Mouse (Mus musculus) liver, embryonic 16.5 days (tissue): ENCODE measurements at regions not wholly inside any gene's neighbourhood (a gene's known extent, or its start where the extent isn't known, plus 50 kb on each side); places are given as distances from the start of the nearest gene placed in this dataset.

Experiments used
- ATAC-seq: fragments of 200-750 bp; cut with Nextera tagmentation; 2 replicates; pipeline ENCODE4 v1.8.0; 2017; ENCODE audit warnings: low read depth, mild to moderate bottlenecking, moderate number of reproducible peaks, moderate library complexity
- H3K27ac ChIP-seq: fragments of 300-500 bp; sonication (generic); 2 replicates; pipeline ENCODE4 v1.5.1; 2014; ENCODE audit warnings: mild to moderate bottlenecking, low read length
- H3K27me3 ChIP-seq: fragments of 300-500 bp; sonication (generic); 2 replicates; pipeline ENCODE4 v1.6.1; 2014; ENCODE audit warnings: low read depth, low read length, mixed read lengths; ENCODE audit not compliant: control insufficient read depth, insufficient read depth
- H3K36me3 ChIP-seq: fragments of 300-500 bp; sonication (generic); 2 replicates; pipeline ENCODE4 v1.6.1; 2014; ENCODE audit warnings: mild to moderate bottlenecking; ENCODE audit not compliant: control insufficient read depth, insufficient read depth
- H3K4me1 ChIP-seq: fragments of 300-500 bp; sonication (generic); 2 replicates; pipeline ENCODE4 v1.6.1; 2014; ENCODE audit warnings: low read depth, low read length, mixed read lengths; ENCODE audit not compliant: control insufficient read depth
- H3K4me2 ChIP-seq: fragments of 300-500 bp; sonication (generic); 2 replicates; pipeline ENCODE4 v1.6.1; 2014; ENCODE audit warnings: low read depth, low read length, mixed read lengths
- H3K4me3 ChIP-seq: fragments of 300-500 bp; sonication (generic); 2 replicates; pipeline ENCODE4 v1.5.1; 2014; ENCODE audit warnings: low read depth, mild to moderate bottlenecking, low read length
- H3K9ac ChIP-seq: fragments of 300-500 bp; sonication (generic); 2 replicates; pipeline ENCODE4 v1.6.1; 2014; ENCODE audit warnings: low read depth, low read length
- H3K9me3 ChIP-seq: fragments of 300-500 bp; sonication (generic); replicated peaks from 2 replicates; pipeline ENCODE4 v1.6.1; 2016; ENCODE audit warnings: low read length; ENCODE audit not compliant: control insufficient read depth
- WGBS: fragments of 180-500 bp; shearing (Covaris S2); extraction: QIAGEN DNeasy Blood & Tissue Kit; methylation state at CpG from one replicate; pipeline ENCODE4 v1.1.7; 2014; ENCODE audit not compliant: insufficient replicate concordance; 5-methylcytosine and 5-hydroxymethylcytosine counted together

DNA sequence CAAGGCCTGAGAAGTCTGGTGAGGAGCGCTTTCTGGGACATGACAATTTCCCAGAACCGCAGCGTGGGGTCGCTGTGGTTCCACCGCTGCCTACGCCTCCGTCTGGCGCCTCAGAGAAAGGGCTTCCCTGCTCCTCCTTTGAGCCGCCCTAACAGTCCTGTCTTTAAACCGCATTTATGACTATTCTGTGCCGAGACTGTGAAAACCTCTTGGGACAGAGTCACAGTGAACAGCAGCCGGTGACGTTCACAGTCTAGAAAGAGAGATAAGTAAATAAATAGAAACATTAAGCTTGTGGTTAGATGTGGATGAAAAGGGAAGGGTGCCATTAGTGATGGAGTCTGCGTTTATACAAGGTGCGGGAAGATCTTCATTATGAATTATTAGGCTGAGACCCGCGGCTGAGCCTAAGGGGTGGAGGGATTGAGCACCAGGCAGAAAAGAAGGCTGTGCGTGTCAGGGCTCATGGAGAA is 59.1 kb upstream of the Ssx2ip start:
- H3K4me3 ChIP-seq: no peak overlapping the region
- no peaks in the 10 kb centered on the region for H3K9me3 ChIP-seq
- WGBS: 12% methylated on average over 18 of the region's 18 CpGs
- H3K4me2 ChIP-seq: peak overlapping the region; percentile 28
- no peaks in the 10 kb centered on the region; the same call in 1 of the 2 replicates for H3K27me3 ChIP-seq
- no peaks in the 10 kb centered on the region for H3K36me3 ChIP-seq
- H3K9ac ChIP-seq: no peak overlapping the region
- H3K27ac ChIP-seq: no peak overlapping the region
- peak; percentile 58; the same call in 1 of the 2 replicates for ATAC-seq
- peaks cover 4% of the 10 kb centered on the region; the same call in 1 of the 2 replicates for H3K4me1 ChIP-seq

DNA sequence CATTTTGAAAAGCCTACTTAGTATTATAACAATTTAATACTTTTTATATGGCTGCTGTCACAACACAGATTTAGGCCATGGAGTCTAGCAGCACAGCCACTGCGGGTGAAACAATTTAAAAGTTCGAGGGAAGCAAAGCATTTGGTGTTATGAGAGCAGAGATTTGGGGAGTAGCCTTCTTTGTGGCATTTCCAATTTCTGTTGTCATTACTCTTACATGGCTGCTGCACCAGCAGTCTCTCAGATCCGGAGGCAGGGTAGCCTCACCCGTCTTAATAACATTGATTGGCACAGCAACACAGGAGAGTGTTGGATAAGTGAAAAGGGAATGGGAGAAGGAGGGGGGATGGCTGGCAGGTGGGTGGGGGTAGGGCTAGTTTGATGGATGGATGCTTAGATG is 58.5 kb upstream of the Ssx2ip start:
- no peak overlapping the region for H3K9ac ChIP-seq
- H3K4me3 ChIP-seq: no peak overlapping the region
- no peaks in the 10 kb centered on the region for H3K36me3 ChIP-seq
- H3K27me3 ChIP-seq: no peaks in the 10 kb centered on the region; the same call in 1 of the 2 replicates
- H3K4me1 ChIP-seq: peaks cover 4% of the 10 kb centered on the region; the same call in 1 of the 2 replicates
- ATAC-seq: no peak
- WGBS: 67% methylated on average over 4 of the region's 4 CpGs
- H3K9me3 ChIP-seq: no peaks in the 10 kb centered on the region
- no peak overlapping the region for H3K4me2 ChIP-seq
- H3K27ac ChIP-seq: no peak overlapping the region

DNA sequence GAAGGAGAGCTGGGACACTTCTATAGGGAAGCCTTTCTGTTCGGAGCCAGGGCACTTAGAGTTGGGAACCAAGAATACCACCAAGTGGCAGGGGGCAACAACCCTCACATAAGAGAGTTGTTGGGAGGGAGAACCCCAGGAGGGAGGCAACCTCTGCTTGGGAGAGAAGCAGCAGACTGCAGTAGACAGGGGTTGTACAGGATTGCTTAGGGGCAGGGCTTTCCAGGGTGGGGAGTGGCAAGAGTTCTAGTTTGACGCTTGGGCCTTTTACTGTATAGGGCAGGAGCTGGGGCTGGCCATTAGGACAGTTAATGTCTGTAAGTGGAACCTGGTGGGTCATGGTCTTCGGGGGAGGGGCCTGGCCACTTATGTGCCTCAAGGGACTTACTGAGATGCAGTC is 57.1 kb upstream of the Ssx2ip start:
- 56% methylated on average over 3 of the region's 3 CpGs for WGBS
- no peak overlapping the region for H3K4me3 ChIP-seq
- H3K9ac ChIP-seq: no peak overlapping the region
- H3K4me2 ChIP-seq: no peak overlapping the region
- H3K27me3 ChIP-seq: no peaks in the 10 kb centered on the region; the same call in 1 of the 2 replicates
- peaks cover 4% of the 10 kb centered on the region; the same call in 1 of the 2 replicates for H3K4me1 ChIP-seq
- no peak for ATAC-seq
- H3K27ac ChIP-seq: no peak overlapping the region
- no peaks in the 10 kb centered on the region for H3K36me3 ChIP-seq
- H3K9me3 ChIP-seq: no peaks in the 10 kb centered on the region

DNA sequence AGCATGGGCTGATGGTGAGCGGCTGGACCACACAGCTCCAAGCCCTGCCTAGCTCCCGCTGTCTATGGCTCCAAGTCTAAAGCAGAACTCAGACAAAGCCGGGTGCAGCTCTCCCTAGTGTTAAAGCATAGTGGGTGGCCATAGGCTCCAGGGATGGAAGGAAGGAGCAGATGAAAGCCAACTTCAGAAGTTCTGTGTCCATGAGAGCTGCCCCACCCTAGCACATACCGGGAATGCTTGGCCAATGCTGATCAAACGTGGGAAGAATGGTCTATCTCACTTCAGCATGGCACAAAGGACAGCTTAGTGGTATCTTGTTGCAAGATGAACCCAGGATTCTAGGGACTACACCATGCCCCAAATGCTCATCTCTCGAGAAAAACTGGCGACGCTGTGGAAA is 55.5 kb upstream of the Ssx2ip start:
- Histone ChIP-seq H3K4me2 (no peak overlapping the region), H3K4me3 (no peak overlapping the region), H3K27ac (no peak overlapping the region), H3K9me3 (no peaks in the 10 kb centered on the region), H3K4me1 (peaks cover 4% of the 10 kb centered on the region; the same call in 1 of the 2 replicates), H3K9ac (no peak overlapping the region), H3K27me3 (no peaks in the 10 kb centered on the region), H3K36me3 (no peaks in the 10 kb centered on the region)
- no peak for ATAC-seq
- WGBS: 60% methylated on average over 8 of the region's 8 CpGs

DNA sequence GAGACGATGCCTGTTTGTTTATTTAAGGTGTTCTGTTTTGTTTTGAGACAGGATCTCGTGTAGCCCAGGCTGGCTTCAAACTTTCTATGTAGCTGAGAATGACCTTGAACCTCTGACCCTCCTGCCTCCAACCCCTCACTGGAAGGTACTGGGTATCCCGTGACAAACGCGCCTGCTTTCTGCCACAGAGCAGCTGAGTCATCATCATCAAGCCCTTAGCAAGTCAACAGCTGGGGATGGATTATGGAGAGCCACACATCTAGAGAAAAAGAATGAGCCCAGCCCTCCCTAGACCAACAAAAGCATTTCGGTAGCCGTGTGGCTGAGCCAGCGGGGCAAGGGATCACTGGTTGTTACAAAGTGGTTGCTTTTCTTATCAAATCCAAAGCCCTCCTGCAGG is 55.0 kb upstream of the Ssx2ip start:
- Histone ChIP-seq H3K27ac (no peak overlapping the region), H3K9ac (no peak overlapping the region), H3K4me1 (peaks cover 4% of the 10 kb centered on the region; the same call in 1 of the 2 replicates), H3K4me3 (no peak overlapping the region), H3K9me3 (no peaks in the 10 kb centered on the region), H3K4me2 (no peak overlapping the region), H3K36me3 (no peaks in the 10 kb centered on the region), H3K27me3 (no peaks in the 10 kb centered on the region)
- WGBS: 51% methylated on average over 8 of the region's 8 CpGs
- ATAC-seq: no peak

DNA sequence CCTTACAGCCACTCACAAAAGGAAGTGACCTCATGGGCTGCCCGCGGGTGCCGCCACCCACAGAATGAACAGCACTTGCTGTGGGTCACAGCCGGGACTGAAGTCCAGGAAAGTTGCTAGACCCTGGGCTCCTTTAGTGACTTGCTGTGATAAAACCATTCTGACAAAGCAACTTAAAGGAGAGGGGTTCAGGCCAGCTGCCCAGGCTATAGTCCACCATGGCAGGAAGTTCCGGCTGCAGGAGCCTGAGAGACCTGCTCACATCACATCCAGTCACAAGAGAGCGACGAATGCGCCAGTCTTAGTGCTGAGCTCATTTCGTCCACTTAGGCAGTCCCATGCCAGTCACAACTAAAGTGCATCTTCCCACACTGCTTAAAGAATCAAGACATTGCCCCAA is 54.3 kb upstream of the Ssx2ip start:
- no peak for ATAC-seq
- Histone ChIP-seq H3K27ac (no peak overlapping the region), H3K4me3 (no peak overlapping the region), H3K4me1 (peaks cover 4% of the 10 kb centered on the region; the same call in 1 of the 2 replicates), H3K36me3 (no peaks in the 10 kb centered on the region), H3K4me2 (no peak overlapping the region), H3K9me3 (no peaks in the 10 kb centered on the region), H3K9ac (no peak overlapping the region), H3K27me3 (no peaks in the 10 kb centered on the region)
- WGBS: 73% methylated on average over 9 of the region's 9 CpGs

DNA sequence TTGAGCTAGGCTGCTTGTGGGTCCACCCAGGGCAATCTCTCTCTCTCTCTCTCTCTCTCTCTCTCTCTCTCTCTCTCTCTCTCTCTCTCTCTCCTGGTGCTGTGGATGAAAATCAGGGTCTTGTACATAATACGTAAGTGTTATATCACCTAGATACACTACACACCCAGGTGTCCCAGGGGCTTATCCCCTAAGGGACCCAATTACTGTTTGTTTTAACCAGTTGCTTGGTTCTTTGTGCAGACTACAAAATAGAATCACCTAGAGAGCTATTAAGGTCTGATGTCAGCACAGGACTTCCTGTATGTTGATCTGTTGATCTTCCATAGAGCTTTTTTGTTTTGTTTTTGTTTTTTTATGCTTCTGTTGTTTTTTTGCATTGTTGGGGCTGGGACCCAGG is 53.0 kb upstream of the Ssx2ip start:
- Histone ChIP-seq H3K9me3 (no peaks in the 10 kb centered on the region), H3K9ac (no peak overlapping the region), H3K4me2 (no peak overlapping the region), H3K4me3 (no peak overlapping the region), H3K27me3 (no peaks in the 10 kb centered on the region), H3K27ac (no peak overlapping the region), H3K36me3 (no peaks in the 10 kb centered on the region), H3K4me1 (no peaks in the 10 kb centered on the region)
- WGBS: 79% methylated on average over 1 of the region's 1 CpGs
- no peak for ATAC-seq

DNA sequence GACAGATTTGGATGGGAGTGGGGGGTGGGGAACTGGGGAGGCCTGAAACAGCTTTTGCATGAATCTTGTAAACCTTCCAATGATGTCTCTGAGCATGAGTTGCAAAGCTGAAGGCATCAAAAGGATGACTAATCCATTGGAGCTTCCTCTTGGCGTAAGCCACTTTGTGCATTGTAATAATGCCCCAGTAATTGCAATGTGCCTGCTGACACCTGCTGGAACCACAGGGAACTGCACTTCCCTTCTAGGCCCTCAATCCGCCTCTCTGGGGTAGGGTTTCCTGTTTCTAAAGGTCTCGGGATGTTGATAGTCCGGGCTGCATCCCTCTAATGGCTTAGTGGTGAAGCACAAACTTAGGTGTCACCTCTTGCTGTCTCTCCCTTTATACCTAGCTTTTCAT is 52.3 kb upstream of the Ssx2ip start:
- 48% methylated on average over 4 of the region's 4 CpGs for WGBS
- Histone ChIP-seq H3K27me3 (no peaks in the 10 kb centered on the region), H3K4me1 (no peaks in the 10 kb centered on the region), H3K4me3 (no peak overlapping the region), H3K27ac (no peak overlapping the region), H3K4me2 (no peak overlapping the region), H3K9ac (no peak overlapping the region), H3K36me3 (no peaks in the 10 kb centered on the region), H3K9me3 (no peaks in the 10 kb centered on the region)
- ATAC-seq: no peak

DNA sequence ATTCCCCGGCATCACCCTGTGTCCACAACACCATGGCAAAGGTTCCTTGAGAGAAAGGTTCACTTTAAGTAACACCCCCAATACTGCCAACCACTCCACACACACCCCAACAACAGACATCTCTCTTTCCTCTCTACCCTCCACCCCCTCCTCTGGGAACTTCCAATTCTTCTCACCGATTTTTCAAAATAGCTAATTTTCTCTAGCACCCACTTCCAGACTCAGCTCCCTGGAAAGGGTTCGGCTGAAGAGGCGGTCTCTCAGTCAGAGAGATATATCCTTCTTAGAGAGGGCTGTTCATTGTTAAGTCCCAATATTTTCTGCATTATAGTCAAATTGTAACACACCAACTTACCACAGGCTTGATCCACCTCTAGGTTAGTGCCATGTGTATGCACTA is 50.5 kb upstream of the Ssx2ip start:
- ATAC-seq: no peak
- WGBS: 83% methylated on average over 4 of the region's 4 CpGs
- H3K27me3 ChIP-seq: no peaks in the 10 kb centered on the region
- H3K4me1 ChIP-seq: no peaks in the 10 kb centered on the region
- no peak overlapping the region for H3K4me3 ChIP-seq
- H3K9ac ChIP-seq: no peak overlapping the region
- H3K4me2 ChIP-seq: no peak overlapping the region
- no peak overlapping the region for H3K27ac ChIP-seq
- no peaks in the 10 kb centered on the region for H3K36me3 ChIP-seq
- H3K9me3 ChIP-seq: no peaks in the 10 kb centered on the region
